Comparison of ENCODE assay signal across 7 mouse cellular contexts in genomic region chr7:133765849-133766243, GRCm38 (mm10). TPM values are rescaled to one million over a fixed set of nuclear protein-coding genes. Genes with fewer than 3 reads are reported as not detected.
DNase-seq lines count a peak whose midpoint lies in the region; ATAC-seq and TF ChIP-seq lines count a peak whose summit lies in the region.

No protein-coding gene starts in this region.

- H3K9ac ChIP-seq in midbrain, postnatal 0 days (replicated peaks; ENCODE audit: low read length, poor library complexity, severe bottlenecking), result no peak overlapping the region

- peak overlapping the region; percentile 26; the same call in 1 of the 2 replicates for H3K27ac ChIP-seq in midbrain, postnatal 0 days (ENCODE audit: low read depth, low read length)

- H3K4me1 ChIP-seq in midbrain, postnatal 0 days (ENCODE audit: insufficient read depth, low read length), result no peaks in the 10 kb centered on the region; the same call in 1 of the 2 replicates

- H3K4me3 ChIP-seq in midbrain, postnatal 0 days (ENCODE audit: low read depth, low read length), result no peak overlapping the region

- no peaks in the 10 kb centered on the region for H3K36me3 ChIP-seq in midbrain, postnatal 0 days (ENCODE audit: insufficient read depth, low read length)

- 56% methylated on average over 13 of the region's 13 CpGs for WGBS in midbrain, postnatal 0 days

- no peak for TF ChIP-seq CTCF in midbrain, postnatal 0 days (IDR thresholded peaks at IDR 0.05)

- peak; percentile 82 for DNase-seq in adrenal gland, postnatal 14 days
- DNase-seq in cerebellum, adult 18-20 months, result peak; percentile 90 to 91
- DNase-seq in gastrocnemius, adult 8-10 months (ENCODE audit: low spot score in 2 of 2), result peak; percentile 73 to 76
- peak; percentile 79 to 85 for DNase-seq in layer of hippocampus, postnatal 10 days (ENCODE audit: low spot score in 2 of 2)
- DNase-seq in midbrain, postnatal 0 days (ENCODE audit: low spot score), result peak; percentile 90
- no peak for DNase-seq in kidney, adult 18-20 months

- no peak overlapping the region for H3K4me2 ChIP-seq in midbrain, postnatal 0 days (ENCODE audit: low read depth, low read length, poor library complexity, severe bottlenecking)

- no peaks in the 10 kb centered on the region for H3K9me3 ChIP-seq in midbrain, postnatal 0 days (ENCODE audit: low read length)

- ATAC-seq in midbrain, postnatal 0 days (ENCODE audit: low FRiP score), result peak; percentile 84
- ATAC-seq in megakaryocyte, adult 5-6 weeks (ENCODE audit: poor library complexity, severe bottlenecking), result no peak

- no peaks in the 10 kb centered on the region for H3K27me3 ChIP-seq in midbrain, postnatal 0 days (ENCODE audit: insufficient read depth, low read length)

RNA-seq across cellular contexts. Expression of gene Fank1, which starts 10.8 kb away (rescaled TPM):
- 0.33 and 0.90 TPM in 2 replicates for total RNA-seq in adrenal gland, postnatal 14 days (2021)
- total RNA-seq in gastrocnemius, adult 8-10 months (2022), result not detected
- total RNA-seq in layer of hippocampus, postnatal 10 days (2021), result 1 to 10 TPM; 4.2 to 4.4 TPM
- 3.0 and 4.4 TPM in 2 replicates for total RNA-seq in midbrain, postnatal 0 days (2014; rRNA removed)
- 8.7 and 8.8 TPM in 2 replicates for polyA plus RNA-seq in midbrain, postnatal 0 days (2015; fragmentation: Nextera tagmentation; extraction: Ambion mirVana)
- not detected in 2 replicates for total RNA-seq in megakaryocyte, adult 5-6 weeks (2015)
- not detected in 2 replicates for total RNA-seq in megakaryocyte, adult 5-6 weeks (2017)

RNA-seq across cellular contexts. Expression of gene Dhx32, which starts 16.7 kb away (rescaled TPM):
- total RNA-seq in adrenal gland, postnatal 14 days (2021), result 41.6 and 44.6 TPM in 2 replicates
- 10 to 100 TPM; 36.5 to 59.5 (median 45.3) TPM for total RNA-seq in gastrocnemius, adult 8-10 months (2022)
- 10 to 100 TPM; 62.3 to 63.7 TPM for total RNA-seq in layer of hippocampus, postnatal 10 days (2021)
- 35.5 and 40.8 TPM in 2 replicates for total RNA-seq in midbrain, postnatal 0 days (2014; rRNA removed)
- 45.9 and 48.0 TPM in 2 replicates for polyA plus RNA-seq in midbrain, postnatal 0 days (2015; fragmentation: Nextera tagmentation; extraction: Ambion mirVana)
- 4.0 and 7.0 TPM in 2 replicates for total RNA-seq in megakaryocyte, adult 5-6 weeks (2015)
- total RNA-seq in megakaryocyte, adult 5-6 weeks (2017), result 17.7 and 25.4 TPM in 2 replicates

RNA-seq across cellular contexts. Expression of gene Uros, which starts 56.0 kb away (rescaled TPM):
- total RNA-seq in adrenal gland, postnatal 14 days (2021), result 10.4 and 14.7 TPM in 2 replicates
- total RNA-seq in gastrocnemius, adult 8-10 months (2022), result 10 to 100 TPM; 14.6 to 16.8 (median 15.4) TPM
- total RNA-seq in layer of hippocampus, postnatal 10 days (2021), result 10 to 100 TPM; 18.8 to 19.4 TPM
- 17.4 and 25.9 TPM in 2 replicates for total RNA-seq in midbrain, postnatal 0 days (2014; rRNA removed)
- 38.0 and 40.6 TPM in 2 replicates for polyA plus RNA-seq in midbrain, postnatal 0 days (2015; fragmentation: Nextera tagmentation; extraction: Ambion mirVana)
- 9.0 and 14.0 TPM in 2 replicates for total RNA-seq in megakaryocyte, adult 5-6 weeks (2015)
- total RNA-seq in megakaryocyte, adult 5-6 weeks (2017), result 13.1 and 14.3 TPM in 2 replicates

RNA-seq across cellular contexts. Expression of gene Bccip, which starts 56.7 kb away (rescaled TPM):
- total RNA-seq in adrenal gland, postnatal 14 days (2021), result 64.7 and 65.3 TPM in 2 replicates
- total RNA-seq in gastrocnemius, adult 8-10 months (2022), result 100 to 1,000 TPM in 1 of 4 experiments, 10 to 100 TPM in 3; 87.6 to 108 (median 91.9) TPM
- 10 to 100 TPM; 58.4 to 64.9 TPM for total RNA-seq in layer of hippocampus, postnatal 10 days (2021)
- 20.9 and 27.6 TPM in 2 replicates for total RNA-seq in midbrain, postnatal 0 days (2014; rRNA removed)
- 91.0 and 95.1 TPM in 2 replicates for polyA plus RNA-seq in midbrain, postnatal 0 days (2015; fragmentation: Nextera tagmentation; extraction: Ambion mirVana)
- total RNA-seq in megakaryocyte, adult 5-6 weeks (2015), result 59.0 and 61.6 TPM in 2 replicates
- 66.8 and 70.6 TPM in 2 replicates for total RNA-seq in megakaryocyte, adult 5-6 weeks (2017)
